Mouse (Mus musculus) duodenum, adult 2 months (tissue): ENCODE results near the gene Rpl36-ps4. TPM values are rescaled to one million over a fixed set of nuclear protein-coding genes. Genes with fewer than 3 reads are reported as not detected.

Experiments used
- polyA plus RNA-seq: library from polyadenylated mRNA; depleted of rRNA; stranded (reverse); fragments of >200 nt; gene quantifications from 2 replicates; pipeline ENCODE4 v1.2.3, GENCODE M21; 2012; ENCODE audit warnings: low replicate concordance; rRNA removed

Gene Rpl36-ps4
- polyA plus RNA-seq, result not detected in 2 replicates

DNA sequence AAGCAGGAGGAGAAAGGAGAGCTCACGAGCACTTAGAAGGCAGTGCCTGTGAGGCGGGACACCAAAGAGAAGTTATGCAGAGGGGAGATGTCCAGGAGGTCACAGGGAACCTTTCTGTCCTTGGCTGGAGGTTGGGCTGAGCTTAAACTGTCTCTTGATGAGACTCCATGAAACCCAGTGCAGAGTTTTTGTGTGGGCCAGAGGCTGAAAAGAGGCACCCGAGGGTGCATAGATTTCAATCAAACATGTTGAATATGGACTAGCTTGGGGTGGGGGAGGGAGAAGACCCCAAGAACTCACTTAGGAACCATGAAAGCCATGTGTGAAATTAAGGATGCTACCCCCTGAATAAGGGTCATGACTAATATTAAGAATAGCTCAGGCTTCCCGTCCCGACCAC is at the start of gene Rpl36-ps4:
Gene Rpl36-ps4 (plus strand): TSS at position 301 of the 400 bp plus-strand sequence.

Other genes starting within 250 kb of the Rpl36-ps4 start
- 0.97 and 2.5 TPM in 2 replicates for gene Msh2, start 248.6 kb upstream of the Rpl36-ps4 start, polyA plus RNA-seq
- 0.06 TPM in 1 of 2 replicates, not detected in the other for gene Kcnk12, start 123.0 kb upstream of the Rpl36-ps4 start, polyA plus RNA-seq
- 1.1 and 1.4 TPM in 2 replicates for gene Msh6, start 54.1 kb downstream of the Rpl36-ps4 start, polyA plus RNA-seq
- 3.4 and 4.0 TPM in 2 replicates for gene Fbxo11, start 144.3 kb downstream of the Rpl36-ps4 start, polyA plus RNA-seq